Mouse (Mus musculus): ENCODE measurements at regions not wholly inside any gene's neighbourhood (a gene's known extent, or its start where the extent isn't known, plus 50 kb on each side); places are given as distances from the start of the nearest gene placed in this dataset.

GRCm38 (mm10) chr10:112521388-112521787 lies 250.5 kb downstream of the Kcnc2 start:
- no peak for DNase-seq (ENCODE audit: low read depth)
- TF ChIP-seq POLR2A (IDR thresholded peaks at IDR 0.05; ENCODE audit: borderline replicate concordance, extremely low read depth, insufficient read depth, insufficient read length, poor library complexity, severe bottlenecking), result no peak
- no peak for TF ChIP-seq CTCF (IDR thresholded peaks at IDR 0.05; ENCODE audit: borderline replicate concordance, extremely low read depth, insufficient read depth, insufficient read length)

- no peak for DNase-seq (ENCODE audit: low read depth)
- TF ChIP-seq POLR2A (IDR thresholded peaks at IDR 0.05; ENCODE audit: borderline replicate concordance, extremely low read depth, insufficient read depth, insufficient read length, poor library complexity, severe bottlenecking), result no peak
- no peak for TF ChIP-seq CTCF (IDR thresholded peaks at IDR 0.05; ENCODE audit: borderline replicate concordance, extremely low read depth, insufficient read depth, insufficient read length)
Measured at GRCm38 (mm10) chr10:112543051-112543450, 272.1 kb downstream of the Kcnc2 start.

GRCm38 (mm10) chr10:112571772-112572551 lies 301.0 kb downstream of the Kcnc2 start:
- DNase-seq (ENCODE audit: low read depth), result peak; percentile 86
- TF ChIP-seq POLR2A (IDR thresholded peaks at IDR 0.05; ENCODE audit: borderline replicate concordance, extremely low read depth, insufficient read depth, insufficient read length, poor library complexity, severe bottlenecking) (no peak), CTCF (IDR thresholded peaks at IDR 0.05; ENCODE audit: borderline replicate concordance, extremely low read depth, insufficient read depth, insufficient read length) (no peak)

- DNase-seq (ENCODE audit: low read depth), result no peak
- TF ChIP-seq CTCF (IDR thresholded peaks at IDR 0.05; ENCODE audit: borderline replicate concordance, extremely low read depth, insufficient read depth, insufficient read length), result no peak
- TF ChIP-seq POLR2A (IDR thresholded peaks at IDR 0.05; ENCODE audit: borderline replicate concordance, extremely low read depth, insufficient read depth, insufficient read length, poor library complexity, severe bottlenecking), result no peak
Measured at GRCm38 (mm10) chr10:112572556-112572955, 301.6 kb downstream of the Kcnc2 start.

- DNase-seq (ENCODE audit: low read depth), result no peak
- TF ChIP-seq CTCF (IDR thresholded peaks at IDR 0.05; ENCODE audit: borderline replicate concordance, extremely low read depth, insufficient read depth, insufficient read length) (no peak), POLR2A (IDR thresholded peaks at IDR 0.05; ENCODE audit: borderline replicate concordance, extremely low read depth, insufficient read depth, insufficient read length, poor library complexity, severe bottlenecking) (no peak)
Measured at GRCm38 (mm10) chr10:112584939-112585338, 314.0 kb downstream of the Kcnc2 start.

GRCm38 (mm10) chr10:112594327-112594726 lies 323.4 kb downstream of the Kcnc2 start:
- no peak for DNase-seq (ENCODE audit: low read depth)
- TF ChIP-seq CTCF (IDR thresholded peaks at IDR 0.05; ENCODE audit: borderline replicate concordance, extremely low read depth, insufficient read depth, insufficient read length) (no peak), POLR2A (IDR thresholded peaks at IDR 0.05; ENCODE audit: borderline replicate concordance, extremely low read depth, insufficient read depth, insufficient read length, poor library complexity, severe bottlenecking) (no peak)

- no peak for DNase-seq (ENCODE audit: low read depth)
- TF ChIP-seq POLR2A (IDR thresholded peaks at IDR 0.05; ENCODE audit: borderline replicate concordance, extremely low read depth, insufficient read depth, insufficient read length, poor library complexity, severe bottlenecking) (no peak), CTCF (IDR thresholded peaks at IDR 0.05; ENCODE audit: borderline replicate concordance, extremely low read depth, insufficient read depth, insufficient read length) (no peak)
Measured at GRCm38 (mm10) chr10:112605592-112605991, 323.2 kb downstream of the Atxn7l3b start.

GRCm38 (mm10) chr10:112607642-112608041 lies 321.2 kb downstream of the Atxn7l3b start:
- TF ChIP-seq POLR2A (IDR thresholded peaks at IDR 0.05; ENCODE audit: borderline replicate concordance, extremely low read depth, insufficient read depth, insufficient read length, poor library complexity, severe bottlenecking) (no peak), CTCF (IDR thresholded peaks at IDR 0.05; ENCODE audit: borderline replicate concordance, extremely low read depth, insufficient read depth, insufficient read length) (no peak)
- DNase-seq (ENCODE audit: low read depth), result peak; percentile 61

- TF ChIP-seq POLR2A (IDR thresholded peaks at IDR 0.05; ENCODE audit: borderline replicate concordance, extremely low read depth, insufficient read depth, insufficient read length, poor library complexity, severe bottlenecking) (no peak), CTCF (IDR thresholded peaks at IDR 0.05; ENCODE audit: borderline replicate concordance, extremely low read depth, insufficient read depth, insufficient read length) (no peak)
- DNase-seq (ENCODE audit: low read depth), result no peak
Measured at GRCm38 (mm10) chr10:112611711-112612110, 317.1 kb downstream of the Atxn7l3b start.

- no peak for DNase-seq (ENCODE audit: low read depth)
- TF ChIP-seq CTCF (IDR thresholded peaks at IDR 0.05; ENCODE audit: borderline replicate concordance, extremely low read depth, insufficient read depth, insufficient read length), result no peak
- no peak for TF ChIP-seq POLR2A (IDR thresholded peaks at IDR 0.05; ENCODE audit: borderline replicate concordance, extremely low read depth, insufficient read depth, insufficient read length, poor library complexity, severe bottlenecking)
Measured at GRCm38 (mm10) chr10:112613751-112614150, 315.1 kb downstream of the Atxn7l3b start.

- TF ChIP-seq POLR2A (IDR thresholded peaks at IDR 0.05; ENCODE audit: borderline replicate concordance, extremely low read depth, insufficient read depth, insufficient read length, poor library complexity, severe bottlenecking), result no peak
- no peak for TF ChIP-seq CTCF (IDR thresholded peaks at IDR 0.05; ENCODE audit: borderline replicate concordance, extremely low read depth, insufficient read depth, insufficient read length)
- DNase-seq (ENCODE audit: low read depth), result no peak
Measured at GRCm38 (mm10) chr10:112614226-112614625, 314.6 kb downstream of the Atxn7l3b start.

- TF ChIP-seq CTCF (IDR thresholded peaks at IDR 0.05; ENCODE audit: borderline replicate concordance, extremely low read depth, insufficient read depth, insufficient read length) (no peak), POLR2A (IDR thresholded peaks at IDR 0.05; ENCODE audit: borderline replicate concordance, extremely low read depth, insufficient read depth, insufficient read length, poor library complexity, severe bottlenecking) (no peak)
- DNase-seq (ENCODE audit: low read depth), result peak; percentile 74
Measured at GRCm38 (mm10) chr10:112619740-112620139, 309.1 kb downstream of the Atxn7l3b start.
